Mouse (Mus musculus) limb, embryonic 12.5 days (tissue): ENCODE measurements around the gene Ppfia2. TPM values are rescaled to one million over a fixed set of nuclear protein-coding genes. Genes with fewer than 3 reads are reported as not detected.

Source experiments
- ATAC-seq: fragments of 200-750 bp; cut with Nextera tagmentation; 2 replicates; pipeline ENCODE4 v1.8.0; 2017; ENCODE audit warnings: low read depth, moderate TSS enrichment; ENCODE audit not compliant: insufficient number of reproducible peaks, insufficient read depth, low FRiP score, low TSS enrichment
- H3K27ac ChIP-seq: fragments of 300-500 bp; sonication (generic); 2 replicates; pipeline ENCODE4 v1.5.1; 2016; ENCODE audit warnings: mild to moderate bottlenecking, moderate library complexity
- H3K27me3 ChIP-seq: fragments of 300-500 bp; sonication (generic); 2 replicates; pipeline ENCODE4 v1.6.1; 2016; ENCODE audit warnings: mild to moderate bottlenecking, moderate library complexity
- H3K36me3 ChIP-seq: fragments of 300-500 bp; sonication (generic); 2 replicates; pipeline ENCODE4 v1.6.1; 2016; ENCODE audit warnings: mild to moderate bottlenecking, moderate library complexity
- H3K4me1 ChIP-seq: fragments of 300-500 bp; sonication (generic); replicated peaks from 2 replicates; pipeline ENCODE4 v1.6.1; 2016
- H3K4me2 ChIP-seq: fragments of 300-500 bp; sonication (generic); 2 replicates; pipeline ENCODE4 v1.6.1; 2016; ENCODE audit warnings: mild to moderate bottlenecking, moderate library complexity
- H3K4me3 ChIP-seq: fragments of 300-500 bp; sonication (generic); replicated peaks from 2 replicates; pipeline ENCODE4 v1.5.1; 2016; ENCODE audit warnings: mild to moderate bottlenecking
- H3K9ac ChIP-seq: fragments of 300-500 bp; sonication (generic); replicated peaks from 2 replicates; pipeline ENCODE4 v1.6.1; 2016; ENCODE audit warnings: mild to moderate bottlenecking, moderate library complexity
- H3K9me3 ChIP-seq: fragments of 300-500 bp; sonication (generic); 2 replicates; pipeline ENCODE4 v1.6.1; 2016; ENCODE audit warnings: mild to moderate bottlenecking, moderate library complexity
- WGBS: fragments of 180-500 bp; shearing (Covaris S2); methylation state at CpG from one replicate; pipeline ENCODE4 v1.1.7; 2016; 5-methylcytosine and 5-hydroxymethylcytosine counted together
- polyA plus RNA-seq: library from polyadenylated mRNA; unstranded; fragments of >200 nt; fragmentation: Nextera tagmentation; extraction: Ambion mirVana; gene quantifications from 2 replicates; pipeline ENCODE4 v1.2.1, GENCODE M21; 2016

Gene Ppfia2
- polyA plus RNA-seq, 1 experiment from 2014 or later: 0.24 TPM

- H3K4me3 ChIP-seq: no peak overlapping the region
- H3K27me3 ChIP-seq: no peaks in the 10 kb centered on the region
- no peaks in the 10 kb centered on the region for H3K36me3 ChIP-seq
- 89% methylated on average over 3 of the region's 3 CpGs for WGBS
- no peak overlapping the region for H3K27ac ChIP-seq
- H3K4me2 ChIP-seq: no peak overlapping the region
- H3K4me1 ChIP-seq: no peaks in the 10 kb centered on the region
- no peak overlapping the region for H3K9ac ChIP-seq
- no peaks in the 10 kb centered on the region for H3K9me3 ChIP-seq
- ATAC-seq: no peak
Measured at GRCm38 (mm10) chr10:106924798-106925197, 454.7 kb downstream of the Ppfia2 start.

- Histone ChIP-seq H3K27ac (no peak overlapping the region), H3K4me3 (no peak overlapping the region), H3K4me2 (no peak overlapping the region), H3K4me1 (no peaks in the 10 kb centered on the region), H3K9ac (no peak overlapping the region), H3K36me3 (no peaks in the 10 kb centered on the region), H3K9me3 (no peaks in the 10 kb centered on the region), H3K27me3 (no peaks in the 10 kb centered on the region)
- ATAC-seq: no peak
- 79% methylated on average over 9 of the region's 9 CpGs for WGBS
Measured at GRCm38 (mm10) chr10:106928576-106929332, 458.6 kb downstream of the Ppfia2 start.

- no peak overlapping the region; the same call in 1 of the 2 replicates for H3K4me3 ChIP-seq
- no peak overlapping the region for H3K9ac ChIP-seq
- no peak for ATAC-seq
Measured at GRCm38 (mm10) chr10:106932571-106933073, 462.5 kb downstream of the Ppfia2 start.

GRCm38 (mm10) chr10:106936996-106937395 is 466.9 kb downstream of the Ppfia2 start:
- no peaks in the 10 kb centered on the region for H3K9me3 ChIP-seq
- H3K9ac ChIP-seq: no peak overlapping the region
- H3K36me3 ChIP-seq: no peaks in the 10 kb centered on the region
- no peak overlapping the region for H3K27ac ChIP-seq
- ATAC-seq: no peak
- H3K4me2 ChIP-seq: no peak overlapping the region
- WGBS: 67% methylated on average over 7 of the region's 7 CpGs
- no peaks in the 10 kb centered on the region for H3K4me1 ChIP-seq
- H3K4me3 ChIP-seq: no peak overlapping the region
- no peaks in the 10 kb centered on the region for H3K27me3 ChIP-seq

More at GRCm38 (mm10) chr10:106932571-106933073, 462.5 kb downstream of the Ppfia2 start:
- Histone ChIP-seq H3K9me3 (no peaks in the 10 kb centered on the region), H3K4me1 (no peaks in the 10 kb centered on the region), H3K4me2 (peak overlapping the region; percentile 47), H3K27ac (no peak overlapping the region), H3K36me3 (no peaks in the 10 kb centered on the region), H3K27me3 (no peaks in the 10 kb centered on the region)
- 51% methylated on average over 13 of the region's 13 CpGs for WGBS

- Histone ChIP-seq H3K27ac (no peak overlapping the region), H3K9me3 (no peaks in the 10 kb centered on the region), H3K4me1 (no peaks in the 10 kb centered on the region), H3K4me3 (no peak overlapping the region), H3K4me2 (no peak overlapping the region), H3K36me3 (no peaks in the 10 kb centered on the region), H3K27me3 (no peaks in the 10 kb centered on the region), H3K9ac (no peak overlapping the region)
- 88% methylated on average over 3 of the region's 3 CpGs for WGBS
- no peak for ATAC-seq
Measured at GRCm38 (mm10) chr10:106938851-106939250, 468.7 kb downstream of the Ppfia2 start.

- H3K36me3 ChIP-seq: no peaks in the 10 kb centered on the region
- no peaks in the 10 kb centered on the region for H3K4me1 ChIP-seq
- no peaks in the 10 kb centered on the region for H3K9me3 ChIP-seq
- no peak for ATAC-seq
- H3K4me2 ChIP-seq: no peak overlapping the region
- H3K27me3 ChIP-seq: no peaks in the 10 kb centered on the region
- 68% methylated on average over 1 of the region's 1 CpGs for whole genome bisulfite sequencing
- no peak overlapping the region for H3K9ac ChIP-seq
- no peak overlapping the region for H3K27ac ChIP-seq
- H3K4me3 ChIP-seq: no peak overlapping the region
Measured at GRCm38 (mm10) chr10:106939441-106939840, 469.3 kb downstream of the Ppfia2 start.

- Histone ChIP-seq H3K4me2 (no peak overlapping the region), H3K9me3 (no peaks in the 10 kb centered on the region), H3K4me1 (no peaks in the 10 kb centered on the region), H3K27me3 (no peaks in the 10 kb centered on the region), H3K9ac (no peak overlapping the region), H3K4me3 (no peak overlapping the region), H3K27ac (no peak overlapping the region), H3K36me3 (no peaks in the 10 kb centered on the region)
- no peak for ATAC-seq
- WGBS: 72% methylated on average over 5 of the region's 5 CpGs
Measured at GRCm38 (mm10) chr10:106941380-106941779, 471.2 kb downstream of the Ppfia2 start.

GRCm38 (mm10) chr10:106959026-106959425 is 488.9 kb downstream of the Ppfia2 start:
- Histone ChIP-seq H3K9me3 (no peaks in the 10 kb centered on the region), H3K9ac (no peak overlapping the region), H3K4me2 (no peak overlapping the region), H3K4me1 (no peaks in the 10 kb centered on the region), H3K27ac (no peak overlapping the region), H3K4me3 (no peak overlapping the region), H3K36me3 (no peaks in the 10 kb centered on the region), H3K27me3 (no peaks in the 10 kb centered on the region)
- no peak for ATAC-seq
- WGBS: 80% methylated on average over 3 of the region's 3 CpGs

GRCm38 (mm10) chr10:106975193-106976141 is 505.3 kb downstream of the Ppfia2 start:
- ATAC-seq: no peak
- Histone ChIP-seq H3K27me3 (no peaks in the 10 kb centered on the region), H3K27ac (no peak overlapping the region)

More at GRCm38 (mm10) chr10:106975193-106976141, 505.3 kb downstream of the Ppfia2 start:
- Histone ChIP-seq H3K4me1 (no peaks in the 10 kb centered on the region), H3K9ac (no peak overlapping the region), H3K36me3 (no peaks in the 10 kb centered on the region), H3K4me3 (no peak overlapping the region), H3K9me3 (no peaks in the 10 kb centered on the region), H3K4me2 (no peak overlapping the region)
- WGBS: 71% methylated on average over 13 of the region's 13 CpGs
